Mouse (Mus musculus) splenic B cell, adult 2 months (primary cell): ENCODE results near the gene Tsc22d4.

Source experiments
- DNase-seq: peaks from one replicate; pipeline ENCODE4 v3.0.0-alpha.2; 2011; ENCODE audit warnings: low read depth, low spot score
- H3K27me3 ChIP-seq: 2 replicates; pipeline ENCODE4 v1.6.1; 2012; ENCODE audit warnings: mild to moderate bottlenecking, low read length, moderate library complexity, mixed read lengths; ENCODE audit not compliant: control insufficient read depth, poor library complexity, insufficient read depth, severe bottlenecking
- H3K36me3 ChIP-seq: 2 replicates; pipeline ENCODE4 v1.6.1; 2012; ENCODE audit warnings: mild to moderate bottlenecking, low read length, moderate library complexity, mixed read lengths; ENCODE audit not compliant: control insufficient read depth, poor library complexity, insufficient read depth, severe bottlenecking

The Tsc22d4 gene

DNA sequence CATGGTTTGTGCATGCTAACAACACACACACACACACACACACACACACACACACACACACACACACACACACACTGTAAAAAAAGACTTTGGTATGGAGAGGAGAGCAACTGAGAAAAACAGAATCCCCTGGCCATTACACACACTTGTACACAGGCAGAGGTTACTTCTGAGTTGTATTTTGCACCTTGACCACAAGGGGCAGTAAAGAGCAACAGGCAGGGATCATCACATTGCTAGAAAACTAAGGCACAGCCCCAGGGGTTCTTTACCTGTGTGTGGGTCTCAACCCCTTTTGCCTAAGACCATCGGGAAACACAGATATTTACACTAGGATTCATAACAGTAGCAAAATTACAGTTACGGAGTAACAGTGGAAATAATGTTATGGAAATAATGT lies 25.2 kb downstream of the Tsc22d4 start:
- DNase-seq = peak; percentile 85

DNA sequence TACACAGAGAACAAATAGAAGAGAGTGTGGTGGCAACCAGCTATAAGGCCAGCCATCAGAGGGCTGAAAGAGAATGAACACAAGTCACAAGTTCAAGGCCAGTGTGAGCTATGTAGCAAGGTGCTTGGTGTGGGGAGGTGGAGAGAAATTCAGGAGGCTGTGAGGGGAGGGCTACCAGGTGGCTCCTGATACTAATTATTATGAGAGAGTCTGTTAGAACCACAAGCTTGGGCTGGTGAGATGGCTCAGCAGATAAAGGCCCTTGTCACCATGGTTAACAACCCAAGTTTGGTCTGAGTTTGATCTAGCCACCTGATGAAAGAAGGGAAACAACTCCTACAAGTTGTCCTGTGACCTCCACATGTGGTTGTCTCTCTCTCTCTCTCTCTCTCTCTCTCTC lies 27.2 kb downstream of the Tsc22d4 start:
- no peak for DNase-seq
- no peaks in the 10 kb centered on the region for H3K27me3 ChIP-seq
- H3K36me3 ChIP-seq = no peaks in the 10 kb centered on the region

More for the DNA sequence above, 25.2 kb downstream of the Tsc22d4 start:
- H3K36me3 ChIP-seq = no peaks in the 10 kb centered on the region
- H3K27me3 ChIP-seq = no peaks in the 10 kb centered on the region

DNA sequence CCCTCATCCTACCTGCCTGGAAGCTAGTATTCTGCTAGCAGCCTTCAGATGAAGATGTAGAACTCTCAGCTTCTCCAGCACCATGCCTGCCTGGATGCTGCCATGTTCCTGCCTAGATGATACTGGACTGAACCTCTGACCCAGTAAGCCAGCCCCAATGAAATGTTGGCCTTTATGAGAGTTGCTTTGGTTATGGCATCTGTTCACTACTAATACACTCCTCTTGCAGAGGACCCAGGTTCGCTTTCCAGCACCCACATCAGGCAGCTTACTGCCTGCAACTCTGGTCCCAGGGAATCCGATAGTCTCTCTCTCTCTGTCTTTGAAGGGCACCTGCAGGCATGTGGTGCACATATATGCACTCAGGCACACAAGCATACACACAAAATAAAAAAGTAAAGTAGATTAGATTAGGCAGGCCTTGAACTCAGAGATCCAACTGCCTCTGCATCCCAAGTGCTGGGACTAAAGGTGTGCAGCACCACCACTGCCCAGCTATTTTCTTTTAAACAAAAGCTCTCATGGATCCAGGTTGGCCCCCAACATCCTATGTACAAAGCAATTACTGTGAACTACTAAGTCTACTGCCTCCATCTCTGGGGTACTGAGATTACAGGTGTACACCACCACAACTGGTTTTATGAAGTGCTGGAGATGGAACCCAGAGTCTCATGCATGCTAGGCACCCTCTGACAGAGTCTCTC lies 30.2 kb downstream of the Tsc22d4 start:
- DNase-seq = no peak
- H3K27me3 ChIP-seq = no peaks in the 10 kb centered on the region
- H3K36me3 ChIP-seq = 0 out of 2 replicates have a peak, but pooled peaks cover 2% of the 10 kb centered on the region

GRCm38 (mm10) chr5:137776408-137776918 lies 30.9 kb downstream of the Tsc22d4 start:
- Histone ChIP-seq H3K36me3 (peaks cover 4% of the 10 kb centered on the region; the same call in 1 of the 2 replicates), H3K27me3 (no peaks in the 10 kb centered on the region)
- DNase-seq = peak; percentile 49

- no peak for DNase-seq
- H3K27me3 ChIP-seq = no peaks in the 10 kb centered on the region
- H3K36me3 ChIP-seq = peaks cover 6% of the 10 kb centered on the region; the same call in 1 of the 2 replicates
Observed at GRCm38 (mm10) chr5:137777267-137777845, 31.8 kb downstream of the Tsc22d4 start.

GRCm38 (mm10) chr5:137778635-137779034 lies 33.1 kb downstream of the Tsc22d4 start, which contains the start of gene Ppp1r35:
Gene Ppp1r35 (plus strand): TSS chr5:137778849.
- DNase-seq = peak; percentile 95
- peaks cover 6% of the 10 kb centered on the region; the same call in 1 of the 2 replicates for H3K36me3 ChIP-seq

DNA sequence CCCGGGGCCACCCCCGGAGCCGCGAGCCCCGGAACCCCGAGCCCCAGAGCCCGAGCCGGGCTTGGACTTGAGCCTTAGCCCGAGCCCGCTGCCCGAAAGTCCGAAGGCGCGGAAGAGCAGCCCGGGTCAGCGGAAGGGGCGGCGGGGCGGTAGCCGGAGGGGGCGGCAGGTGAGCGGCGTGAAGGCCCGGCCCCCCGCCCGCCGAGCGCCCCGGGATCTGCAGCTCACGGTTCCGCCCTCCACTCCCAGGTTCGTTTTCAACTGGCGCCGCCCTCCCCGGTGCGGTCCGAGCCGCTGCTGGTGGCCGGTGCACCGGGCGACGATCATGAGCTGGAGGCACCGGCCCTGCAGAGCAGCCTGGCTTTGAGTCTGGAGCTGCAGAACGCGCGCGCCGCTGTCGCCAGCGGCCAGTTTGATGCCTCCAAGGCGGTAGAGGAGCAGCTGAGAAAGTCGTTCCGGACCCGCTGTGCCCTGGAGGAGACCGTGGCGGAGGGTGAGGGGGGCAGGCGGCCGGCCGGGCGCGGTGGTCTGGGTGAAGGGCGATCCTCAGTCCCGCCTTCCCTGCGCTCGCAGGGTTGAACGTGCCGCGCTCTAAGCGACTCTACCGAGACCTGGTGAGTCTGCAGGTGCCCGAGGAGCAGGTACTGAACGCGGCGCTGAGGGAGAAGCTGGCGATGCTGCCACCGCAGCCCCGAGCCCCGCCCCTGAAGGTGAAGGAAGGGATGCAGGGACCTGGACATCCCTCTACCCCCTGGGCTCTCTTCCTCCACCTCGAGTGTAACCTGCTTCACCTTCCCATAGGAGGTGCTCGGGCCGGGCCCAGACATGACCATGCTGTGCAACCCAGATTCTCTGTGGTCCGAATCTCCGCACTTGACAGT lies 33.8 kb downstream of the Tsc22d4 start:
- Histone ChIP-seq H3K27me3 (no peaks in the 10 kb centered on the region), H3K36me3 (peaks cover 6% of the 10 kb centered on the region; the same call in 1 of the 2 replicates)
- peak; percentile 41 for DNase-seq

More at GRCm38 (mm10) chr5:137778635-137779034, 33.1 kb downstream of the Tsc22d4 start, which contains the start of gene Ppp1r35:
- H3K27me3 ChIP-seq = no peaks in the 10 kb centered on the region

DNA sequence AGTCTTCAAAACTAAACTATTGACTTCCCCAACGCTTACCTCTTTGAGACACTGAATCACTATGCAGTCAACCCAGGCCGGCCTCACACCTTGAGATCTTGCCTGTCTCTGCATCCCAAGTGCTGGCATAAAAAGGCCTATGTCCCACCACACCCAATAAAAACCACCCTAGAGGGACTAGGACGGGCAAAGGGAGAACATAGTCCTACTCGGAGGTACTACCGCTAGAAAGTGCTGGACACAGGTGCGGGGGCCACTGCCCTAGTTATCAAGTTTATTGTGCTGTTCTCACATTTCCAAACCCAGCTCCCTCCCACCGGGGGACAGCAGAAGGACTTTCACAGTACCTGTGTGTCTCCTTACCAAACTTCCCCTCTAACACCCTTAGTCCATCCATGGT lies 36.1 kb downstream of the Tsc22d4 start:
- Histone ChIP-seq H3K36me3 (peaks cover 6% of the 10 kb centered on the region; the same call in 1 of the 2 replicates), H3K27me3 (no peaks in the 10 kb centered on the region)
- DNase-seq = no peak

DNA sequence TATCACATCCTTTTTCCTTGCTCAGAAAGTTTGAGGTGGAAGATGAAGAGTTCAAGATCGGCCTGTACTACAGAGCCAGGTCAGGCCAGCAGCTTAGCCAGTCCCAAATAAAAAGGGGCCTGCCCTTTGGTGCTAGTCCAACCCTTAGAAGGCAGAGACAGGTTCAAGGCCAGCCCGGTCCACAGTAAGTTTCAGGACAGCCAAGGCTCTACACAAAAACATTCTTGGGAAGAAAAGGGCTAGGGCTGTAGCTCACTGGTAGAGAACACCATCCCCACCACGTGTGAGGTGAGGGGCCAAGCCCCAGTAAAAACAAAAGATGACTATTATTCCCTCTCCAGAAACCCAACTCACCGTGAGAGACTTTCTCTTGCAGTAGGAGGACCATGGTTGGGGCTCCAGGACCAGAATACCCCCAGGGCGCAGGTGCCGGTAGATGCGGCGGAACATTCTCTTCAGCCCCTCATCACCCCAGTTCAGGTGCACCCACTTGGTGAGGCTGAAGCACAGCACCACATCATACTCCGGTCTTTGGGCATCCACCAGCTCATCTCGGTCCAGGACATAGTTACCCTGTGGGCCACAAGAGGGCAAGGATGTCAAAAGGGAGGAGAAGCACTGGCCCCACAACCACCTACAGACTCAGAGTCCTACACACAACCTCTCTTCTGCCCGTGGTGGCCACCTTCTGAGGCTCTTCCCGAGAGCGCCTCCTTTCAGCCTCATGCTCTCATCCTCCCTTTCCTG lies 37.4 kb downstream of the Tsc22d4 start:
- Histone ChIP-seq H3K36me3 (peaks cover 6% of the 10 kb centered on the region; the same call in 1 of the 2 replicates), H3K27me3 (no peaks in the 10 kb centered on the region)
- DNase-seq = no peak

DNA sequence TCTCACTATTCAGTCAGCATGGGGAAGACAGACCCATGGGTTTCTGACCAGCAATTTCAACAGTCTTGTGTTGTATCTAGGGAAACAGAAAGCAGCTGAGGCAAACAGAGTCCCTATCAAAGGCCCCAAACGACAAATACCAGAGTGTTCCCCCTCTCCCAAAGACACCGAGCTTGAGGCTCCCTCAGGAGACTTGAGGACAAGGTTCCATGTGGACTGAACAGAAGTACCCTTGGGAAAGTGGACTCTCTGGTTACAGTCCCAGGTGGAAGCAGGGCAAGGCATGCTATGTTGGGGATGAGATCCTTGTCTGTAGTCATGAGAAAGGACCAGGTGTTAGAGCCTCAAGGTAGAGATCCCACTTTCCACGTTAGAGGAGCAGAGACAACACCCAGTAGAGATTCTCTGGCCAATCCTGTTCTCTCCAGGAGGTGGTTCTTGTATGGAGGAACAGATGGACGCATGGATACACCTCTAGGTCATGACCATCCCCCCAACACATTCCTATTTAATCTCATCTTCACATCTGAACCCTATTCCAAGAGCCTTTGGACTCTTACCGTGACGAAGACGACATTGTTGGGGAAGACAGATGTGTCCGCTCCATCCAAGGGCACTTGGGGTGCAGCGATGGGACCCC lies 38.5 kb downstream of the Tsc22d4 start:
- no peaks in the 10 kb centered on the region for H3K27me3 ChIP-seq
- no peak for DNase-seq
- peaks cover 6% of the 10 kb centered on the region; the same call in 1 of the 2 replicates for H3K36me3 ChIP-seq

DNA sequence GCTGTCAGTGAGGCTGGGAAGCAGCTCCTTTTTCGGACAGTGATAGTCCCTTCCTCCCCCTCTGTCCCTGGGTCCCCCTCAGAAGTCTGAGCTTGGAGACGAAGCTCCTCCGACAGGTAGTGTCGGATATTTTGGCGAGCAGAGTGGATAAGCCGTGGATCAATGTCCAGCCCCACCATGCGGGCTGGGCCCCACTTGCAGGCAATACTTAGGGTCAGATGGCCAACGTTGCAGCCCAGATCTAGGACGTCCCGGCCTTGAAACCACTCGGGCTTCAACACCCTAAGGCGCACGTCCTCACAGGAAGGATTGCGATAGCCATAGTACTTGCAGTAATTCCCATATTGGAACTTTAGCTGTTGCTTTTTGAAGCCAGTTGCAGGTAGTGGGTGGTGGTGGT lies 39.0 kb downstream of the Tsc22d4 start:
- peaks cover 6% of the 10 kb centered on the region; the same call in 1 of the 2 replicates for H3K36me3 ChIP-seq
- no peak for DNase-seq
- no peaks in the 10 kb centered on the region for H3K27me3 ChIP-seq

GRCm38 (mm10) chr5:137785164-137786031 lies 39.9 kb downstream of the Tsc22d4 start:
- H3K36me3 ChIP-seq = peaks cover 5% of the 10 kb centered on the region; the same call in 1 of the 2 replicates
- no peak for DNase-seq
- H3K27me3 ChIP-seq = no peaks in the 10 kb centered on the region
